Mouse (Mus musculus) c-Kit-positive CD71-negative TER-119-negative erythroid progenitor cells, embryonic 14.5 days (primary cell): Measurements from ENCODE around the gene Fchsd2.

Experiments used
- DNase-seq: peaks from one replicate; pipeline ENCODE4 v3.0.0-alpha.2; 2013; ENCODE audit warnings: low read depth

Fchsd2 gene

GRCm38 (mm10) chr7:101290401-101290800, 197.7 kb downstream of the Fchsd2 start:
- DNase-seq = no peak

DNA sequence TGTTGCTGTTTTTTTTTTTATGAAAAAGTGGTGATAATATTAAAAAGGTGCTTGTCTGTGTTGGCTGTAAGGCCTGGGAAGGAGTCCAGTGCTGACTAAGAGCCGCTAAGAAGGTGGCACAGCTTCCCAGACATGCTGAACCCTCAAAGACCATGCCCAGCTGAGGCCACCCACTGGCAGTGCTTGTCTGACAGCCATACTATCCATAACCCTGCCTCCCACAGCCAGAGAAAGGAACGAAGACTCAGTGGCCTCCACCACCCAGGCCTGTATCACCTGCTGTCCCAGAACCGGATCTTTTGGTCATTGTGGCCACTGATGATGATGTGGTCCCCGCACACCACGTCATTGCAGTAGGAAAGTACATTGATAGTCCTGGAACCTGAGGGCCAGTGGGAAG, 198.5 kb downstream of the Fchsd2 start:
- no peak for DNase-seq

- DNase-seq = no peak
Observed at GRCm38 (mm10) chr7:101291641-101292040, 199.0 kb downstream of the Fchsd2 start.

DNA sequence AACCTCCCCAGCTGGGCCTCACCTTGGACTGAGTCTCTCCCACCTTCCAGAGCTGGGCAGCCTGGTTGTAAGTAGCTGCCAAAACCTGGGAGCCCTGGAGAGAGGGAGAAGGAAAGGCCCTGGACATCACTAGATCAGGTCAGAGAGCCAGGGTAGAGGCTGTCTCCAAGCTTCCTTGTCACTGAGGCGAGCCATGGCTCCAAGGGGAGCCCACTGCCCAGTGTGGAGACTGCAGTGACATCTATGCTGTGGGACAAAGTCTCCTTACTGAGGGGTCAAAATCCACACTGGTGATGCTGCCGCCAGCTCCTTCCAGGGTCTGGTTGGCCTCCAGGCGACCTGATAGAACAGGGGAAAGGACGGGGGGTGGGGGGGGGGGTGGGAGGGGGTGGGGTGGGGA, 199.4 kb downstream of the Fchsd2 start:
- no peak for DNase-seq

- DNase-seq = no peak
Observed at GRCm38 (mm10) chr7:101292696-101293095, 200.0 kb downstream of the Fchsd2 start.

DNA sequence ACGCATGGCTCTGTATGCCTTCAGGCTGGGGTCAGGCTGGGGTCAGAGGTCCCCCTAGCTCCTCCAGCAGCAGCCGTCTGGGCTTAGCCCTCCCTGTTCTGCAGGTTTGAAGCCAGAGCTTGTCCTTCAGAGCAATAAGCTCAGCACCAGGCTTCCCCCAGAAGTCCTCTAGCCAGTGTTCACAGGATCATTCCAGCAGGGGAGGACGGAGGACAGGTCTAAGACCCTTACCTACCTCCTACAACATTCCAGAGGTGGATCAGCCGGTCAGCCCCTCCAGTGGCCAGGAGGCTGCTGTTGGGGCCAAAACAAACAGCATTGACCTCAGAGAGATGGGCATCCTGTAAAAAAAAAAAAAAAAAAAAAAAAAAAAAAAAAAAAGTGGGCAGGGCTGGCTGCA, 200.5 kb downstream of the Fchsd2 start:
- no peak for DNase-seq

DNA sequence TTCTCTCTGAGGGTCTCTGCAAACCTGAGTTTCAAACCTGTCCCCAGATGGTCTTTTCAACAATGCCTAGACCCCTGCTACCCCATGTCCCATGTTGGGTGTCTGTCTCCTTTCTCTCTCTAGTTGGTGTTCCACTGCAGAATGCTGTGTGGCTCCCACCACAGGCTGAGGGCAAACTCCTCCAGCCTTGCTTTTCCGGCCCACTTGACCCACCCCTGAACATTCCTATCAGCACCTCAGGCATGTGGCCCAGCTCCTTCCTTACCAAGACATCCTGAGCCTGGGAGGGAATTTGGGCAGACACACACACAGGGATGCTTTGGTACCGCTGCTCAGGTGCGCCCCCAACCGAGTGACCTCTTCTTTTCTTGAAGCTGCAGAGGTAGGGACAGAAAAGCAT, 200.9 kb downstream of the Fchsd2 start:
- DNase-seq = no peak

GRCm38 (mm10) chr7:101295438-101295837, 202.8 kb downstream of the Fchsd2 start:
- DNase-seq = no peak

DNA sequence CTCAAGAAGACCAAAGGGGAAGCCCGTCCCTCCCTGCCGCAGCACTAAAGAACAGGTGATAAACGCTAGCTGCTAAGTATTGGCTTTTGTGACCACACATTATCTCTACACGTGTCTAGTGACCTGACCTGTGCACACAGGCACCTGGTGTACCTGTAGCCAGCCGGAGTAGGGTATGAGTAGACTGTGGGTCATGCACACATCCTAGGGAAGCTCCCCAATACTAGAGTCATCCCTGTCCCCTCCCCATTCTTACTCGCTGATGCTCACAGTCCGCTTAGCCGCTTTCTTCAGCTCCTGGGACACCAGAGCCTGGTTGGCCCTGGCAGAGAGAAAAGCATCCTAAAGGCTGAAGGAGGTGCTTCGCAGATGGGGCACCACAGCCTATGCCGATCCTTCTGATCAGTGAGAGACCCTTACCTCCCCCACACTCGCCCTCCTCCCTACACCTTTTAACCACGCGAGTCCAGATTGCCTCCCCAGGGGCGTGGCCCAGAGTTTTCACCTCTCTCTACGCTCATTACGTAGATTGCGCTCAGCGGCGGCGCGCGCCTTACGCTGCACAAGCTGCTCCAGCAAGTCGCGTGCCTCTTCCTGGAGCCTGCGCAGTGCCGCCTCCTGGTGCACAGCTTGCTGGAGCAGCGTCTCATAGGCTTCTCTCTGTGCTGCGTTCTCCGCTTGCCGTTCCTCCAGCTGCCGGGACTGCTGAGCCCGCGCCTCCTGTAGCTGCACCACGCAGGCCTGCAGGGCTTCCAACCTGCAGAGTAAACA, 203.8 kb downstream of the Fchsd2 start:
- DNase-seq = peak; percentile 59

DNA sequence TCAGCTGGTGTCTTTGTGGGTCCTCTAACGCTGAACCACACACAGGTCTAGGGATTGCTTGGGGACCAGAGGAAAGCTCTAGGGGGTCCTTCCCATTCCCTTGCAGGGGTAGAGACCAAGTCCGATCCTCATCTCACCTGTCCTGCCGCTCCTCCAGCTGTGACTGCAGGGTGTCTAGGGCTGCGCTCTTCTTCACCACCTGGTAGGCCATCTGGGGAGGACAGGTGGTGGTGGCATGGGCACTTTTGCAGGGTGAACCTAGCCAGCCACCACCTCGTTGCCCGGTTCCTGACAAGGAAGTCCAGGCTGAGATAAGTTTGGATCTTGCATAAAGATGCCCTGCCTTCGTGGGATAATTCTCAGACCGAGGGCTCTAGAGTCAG, 204.4 kb downstream of the Fchsd2 start:
- DNase-seq = no peak

DNA sequence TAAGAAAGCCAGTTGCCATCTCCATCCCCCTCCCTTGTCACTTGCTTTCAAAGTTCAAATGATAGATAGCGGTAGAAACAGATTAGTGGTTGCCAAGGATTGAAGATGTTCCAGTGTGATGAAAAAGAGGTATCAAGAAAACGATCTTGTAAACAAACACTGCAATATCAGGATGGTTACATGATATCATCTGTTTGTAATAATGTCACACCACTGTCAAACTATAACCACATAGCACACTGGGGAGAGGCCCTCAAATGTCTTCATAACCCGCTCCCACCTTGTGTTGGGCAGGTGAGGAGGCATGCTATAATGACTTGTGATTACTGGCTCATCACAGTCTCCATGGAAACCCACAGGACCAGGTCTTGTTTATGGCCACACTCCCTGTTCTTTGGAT, 205.7 kb downstream of the Fchsd2 start:
- no peak for DNase-seq

DNA sequence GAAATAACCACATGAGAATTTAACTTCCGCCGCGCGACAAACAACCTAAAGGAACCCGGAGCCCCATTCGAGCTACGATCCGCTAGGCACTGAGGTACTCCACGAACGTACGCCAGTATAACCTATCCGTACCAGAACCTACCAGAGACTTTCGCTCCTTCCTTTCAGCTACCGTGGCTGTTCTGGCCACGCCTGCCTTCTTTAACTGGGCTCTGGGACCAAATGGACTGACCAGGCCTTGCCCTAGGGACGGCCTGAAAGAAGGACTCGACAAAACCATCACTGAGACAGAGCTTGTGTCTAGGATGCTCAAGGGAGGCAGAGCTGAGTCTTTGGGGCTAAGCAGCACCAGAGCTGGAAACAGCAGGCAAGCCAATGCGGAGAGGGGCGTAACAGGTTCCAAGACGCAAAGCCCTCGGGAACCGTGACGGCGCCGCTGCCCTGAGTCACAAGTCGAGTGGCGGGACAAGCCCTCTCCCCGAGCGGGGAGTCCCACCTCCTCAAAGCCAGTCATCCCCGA, 208.8 kb downstream of the Fchsd2 start:
- DNase-seq = no peak

GRCm38 (mm10) chr7:101301881-101302456, 209.3 kb downstream of the Fchsd2 start, which contains the start of gene Atg16l2:
Gene Atg16l2 (minus strand): TSS chr7:101302251.
- DNase-seq = peak; percentile 88

GRCm38 (mm10) chr7:101302691-101303090, 210.0 kb downstream of the Fchsd2 start:
- DNase-seq = no peak

- no peak for DNase-seq
Observed at GRCm38 (mm10) chr7:101306841-101307240, 214.2 kb downstream of the Fchsd2 start.

DNA sequence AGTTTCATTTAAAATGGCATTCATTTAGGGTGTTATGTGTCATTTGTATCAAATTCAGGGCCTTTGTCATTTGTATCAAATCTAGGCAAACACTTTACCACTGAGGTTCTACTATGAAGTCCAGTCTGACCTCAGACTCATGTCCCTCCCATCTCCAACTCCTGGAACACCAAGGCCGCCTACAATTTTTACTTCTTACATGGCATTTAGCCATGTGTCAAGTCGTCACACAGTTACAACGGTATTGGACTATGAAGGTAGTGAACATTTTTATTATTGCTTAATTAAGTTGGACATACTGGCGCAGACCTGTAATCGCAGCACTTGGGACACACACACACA, 217.3 kb downstream of the Fchsd2 start:
- DNase-seq = no peak

GRCm38 (mm10) chr7:101310327-101311028, 217.8 kb downstream of the Fchsd2 start:
- peak; percentile 98 for DNase-seq

DNA sequence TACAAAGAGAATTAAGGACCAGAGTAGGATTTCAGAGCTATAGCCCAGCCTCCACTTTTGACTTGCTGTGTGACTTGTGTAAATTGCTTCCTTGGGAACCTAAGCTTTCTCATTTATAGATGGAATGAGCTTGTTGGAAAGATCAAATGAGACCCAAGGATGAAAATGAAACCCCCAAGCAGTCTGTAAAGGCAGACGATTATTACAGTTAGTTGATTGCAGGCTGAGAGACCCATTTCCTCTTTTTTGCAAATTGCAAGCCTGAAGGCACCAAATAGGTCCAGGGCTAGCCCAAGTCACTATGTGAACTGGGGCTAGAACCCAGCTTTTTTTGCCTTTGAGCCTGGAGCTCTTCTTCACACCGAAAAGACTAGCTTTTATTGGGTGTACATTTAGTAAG, 218.4 kb downstream of the Fchsd2 start:
- DNase-seq = no peak

DNA sequence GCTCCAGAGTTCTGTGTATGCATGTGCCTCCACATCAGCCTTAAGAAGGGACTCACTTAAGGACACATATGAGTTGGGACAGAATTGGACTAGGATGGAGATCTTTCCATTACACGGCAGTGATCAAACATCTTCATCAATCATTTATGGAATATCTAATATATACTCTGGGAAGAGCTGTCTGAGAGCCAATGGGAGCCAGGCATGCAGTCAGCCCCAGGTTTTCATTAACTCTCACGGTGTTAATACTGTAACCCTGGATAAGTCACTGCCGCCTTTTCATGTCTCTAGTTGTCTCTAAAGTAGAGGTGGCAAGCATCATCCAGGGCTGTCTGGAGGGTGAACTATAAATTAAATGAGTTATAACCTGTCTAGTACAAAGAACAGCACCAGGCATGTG, 220.4 kb downstream of the Fchsd2 start:
- no peak for DNase-seq

DNA sequence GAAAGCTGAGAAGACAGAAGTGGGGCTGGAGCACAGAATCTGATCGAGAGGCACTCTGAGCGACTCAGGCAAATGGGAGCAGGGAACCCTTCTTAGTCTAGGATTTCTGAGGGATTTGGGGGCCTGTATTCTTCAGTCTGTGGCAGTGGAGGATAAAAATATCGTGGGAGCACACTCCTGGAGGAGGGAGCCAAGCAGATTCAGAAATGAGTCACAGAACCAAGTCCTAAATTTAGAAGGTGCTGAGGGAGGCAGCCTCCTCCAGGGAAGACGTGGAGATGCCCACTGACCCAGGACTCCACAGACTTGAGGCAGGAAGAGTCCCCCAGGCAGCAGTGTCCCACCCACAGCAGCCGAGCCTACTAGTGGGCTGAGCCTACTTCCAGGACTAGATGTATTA, 221.7 kb downstream of the Fchsd2 start:
- DNase-seq = no peak

GRCm38 (mm10) chr7:101315699-101316098, 223.0 kb downstream of the Fchsd2 start:
- DNase-seq = no peak

- no peak for DNase-seq
Observed at GRCm38 (mm10) chr7:101316591-101317001, 223.9 kb downstream of the Fchsd2 start.

DNA sequence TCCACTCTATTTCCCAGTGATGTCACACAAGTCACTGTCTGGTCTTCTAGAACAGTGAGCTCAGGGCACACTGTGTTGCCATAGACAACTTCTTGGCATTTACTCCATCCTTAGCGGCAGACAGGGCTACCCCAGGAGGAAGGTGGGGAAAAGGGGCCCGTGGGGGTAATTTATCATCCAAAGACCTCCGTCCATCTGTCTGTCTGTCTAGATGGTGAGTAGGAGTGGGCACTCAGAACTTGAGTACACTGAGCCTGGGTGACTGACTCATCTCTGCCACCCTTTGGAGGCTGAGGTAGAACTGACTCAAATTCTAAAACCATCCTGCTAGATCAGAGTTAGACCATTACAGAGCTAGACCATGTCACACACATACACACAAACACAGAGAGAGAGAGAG, 224.4 kb downstream of the Fchsd2 start, which contains the start of gene Stard10:
Gene Stard10, plus strand, starts transcription at position 73 of the 400 bp plus-strand sequence.
- no peak for DNase-seq
